Mouse (Mus musculus): ENCODE measurements around the gene Gcg.

- TF ChIP-seq CTCF (IDR thresholded peaks at IDR 0.05) (no peak), EP300 (IDR thresholded peaks at IDR 0.05) (no peak)
Measured at GRCm38 (mm10) chr2:62425941-62426340, 57.5 kb downstream of the Gcg start.
